In genomic region chr5:67821987-67822401, GRCm38 (mm10) we compare ENCODE assay signal across 9 mouse cellular contexts. TPM values are rescaled to one million over a fixed set of nuclear protein-coding genes. Genes with fewer than 3 reads are reported as not detected.
DNase-seq lines count a peak whose midpoint lies in the region; ATAC-seq and TF ChIP-seq lines count a peak whose summit lies in the region.
"Had no signal": no experiment of that assay in that cellular context is flagged by ENCODE, and none has a peak within 500 bp of the region (broad histone marks: within the 10 kb centered on the region; RNA-seq: fewer than 3 reads in every experiment).

No protein-coding gene starts in this region.

- ATAC-seq in hematopoietic stem cell, adult 5-6 weeks (replicated peaks in 1 of 2; ENCODE audit: insufficient read depth in 1 of 2, low FRiP score in 2 of 2, low TSS enrichment in 1 of 2, low read depth in 1 of 2, poor library complexity in 2 of 2, severe bottlenecking in 2 of 2): peak; percentile 82 to 90
- no peak for ATAC-seq in kidney, embryonic 15.5 days (replicated peaks; ENCODE audit: low FRiP score)
- ATAC-seq: forebrain, embryonic 16.5 days had no signal

- no peak overlapping the region for H3K4me2 ChIP-seq in kidney, embryonic 15.5 days

- no peaks in the 10 kb centered on the region for H3K9me3 ChIP-seq in megakaryocyte, embryonic 14.5 days
- H3K9me3 ChIP-seq in hindbrain, embryonic 10.5 days: no peaks in the 10 kb centered on the region
- H3K9me3 ChIP-seq in kidney, embryonic 15.5 days (replicated peaks): no peaks in the 10 kb centered on the region

- H3K27ac ChIP-seq in gastrocnemius, adult 2 months: peak overlapping the region; percentile 55
- no peak overlapping the region for H3K27ac ChIP-seq in hindbrain, embryonic 10.5 days
- no peak overlapping the region for H3K27ac ChIP-seq in kidney, embryonic 15.5 days

- WGBS in hindbrain, embryonic 10.5 days: 90% methylated on average over 8 of the region's 8 CpGs
- 88% methylated on average over 8 of the region's 8 CpGs for WGBS in kidney, embryonic 15.5 days

- peaks cover 97% of the 10 kb centered on the region for H3K4me1 ChIP-seq in megakaryocyte, embryonic 14.5 days
- H3K4me1 ChIP-seq in hindbrain, embryonic 10.5 days (replicated peaks): 0 out of 2 replicates have a peak, but pooled peaks cover 3% of the 10 kb centered on the region
- H3K4me1 ChIP-seq in kidney, embryonic 15.5 days: peaks cover 3% of the 10 kb centered on the region; the same call in 1 of the 2 replicates

- H3K9ac ChIP-seq in kidney, embryonic 15.5 days: no peak overlapping the region

- TF ChIP-seq CTCF in gastrocnemius, adult 2 months (IDR thresholded peaks at IDR 0.05): no peak

- DNase-seq in gastrocnemius, adult 2 months: no peak
- DNase-seq in gastrocnemius, adult 18-20 months (ENCODE audit: low spot score): no peak
- DNase-seq in MEL-GATA-1-ER (ENCODE audit: extremely low read depth, low read depth): peak; percentile 88
- DNase-seq in hindbrain, embryonic 10.5 days (ENCODE audit: low spot score): no peak
- DNase-seq in thymus, postnatal 10 days (ENCODE audit: low spot score in 2 of 2): no peak

- H3K27me3 ChIP-seq in megakaryocyte, embryonic 14.5 days (replicated peaks): no peaks in the 10 kb centered on the region
- no peaks in the 10 kb centered on the region for H3K27me3 ChIP-seq in hindbrain, embryonic 10.5 days (ENCODE audit: insufficient read depth, poor library complexity, severe bottlenecking)
- H3K27me3 ChIP-seq in kidney, embryonic 15.5 days: no peaks in the 10 kb centered on the region

- intact Hi-C loops in gastrocnemius, adult 2 months (cut with DNase I): no loop called here

- peaks cover 85% of the 10 kb centered on the region for H3K36me3 ChIP-seq in megakaryocyte, embryonic 14.5 days (replicated peaks; ENCODE audit: low read length)
- H3K36me3 ChIP-seq in hindbrain, embryonic 10.5 days: no peaks in the 10 kb centered on the region
- no peaks in the 10 kb centered on the region for H3K36me3 ChIP-seq in kidney, embryonic 15.5 days

- H3K4me3 ChIP-seq in gastrocnemius, adult 2 months: no peak overlapping the region
- peak overlapping the region; percentile 64 for H3K4me3 ChIP-seq in megakaryocyte, embryonic 14.5 days (replicated peaks)
- no peak overlapping the region for H3K4me3 ChIP-seq in hindbrain, embryonic 10.5 days
- H3K4me3 ChIP-seq in kidney, embryonic 15.5 days (replicated peaks): no peak overlapping the region

RNA-seq across cellular contexts. Expression of gene Atp8a1, which starts 25.2 kb away (rescaled TPM):
- 10 to 100 TPM; 47.1 to 62.3 TPM for total RNA-seq in gastrocnemius, adult 2 months (2021)
- total RNA-seq in gastrocnemius, adult 18-20 months (2021): 10 to 100 TPM; 60.4 to 75.3 TPM
- 47.8 and 68.4 TPM in 2 replicates for total RNA-seq in hematopoietic stem cell, adult 5-6 weeks (2017)
- 39.1 and 107 TPM in 2 replicates for polyA plus RNA-seq in megakaryocyte, embryonic 14.5 days (2012; ENCODE audit: insufficient read depth, low replicate concordance)
- polyA plus RNA-seq in hindbrain, embryonic 10.5 days (2016; fragmentation: Nextera tagmentation; extraction: Ambion mirVana): 14.2 and 17.0 TPM in 2 replicates
- 11.5 and 12.3 TPM in 2 replicates for polyA plus RNA-seq in kidney, embryonic 15.5 days (2015; fragmentation: Nextera tagmentation; extraction: Ambion mirVana)
